Mouse (Mus musculus) yolk sac, embryonic 10.5 days (tissue): ENCODE measurements at regions not wholly inside any gene's neighbourhood (a gene's known extent, or its start where the extent isn't known, plus 50 kb on each side); places are given as distances from the start of the nearest gene placed in this dataset.

Source experiments
- DNase-seq: peaks from one replicate; pipeline ENCODE4 v3.0.0-alpha.2; 2017; ENCODE audit warnings: low spot score

- DNase-seq = no peak
Measured at GRCm38 (mm10) chr12:110387567-110387966, 59.4 kb upstream of the Ppp2r5c start.

GRCm38 (mm10) chr12:110389439-110389838 is 57.5 kb upstream of the Ppp2r5c start:
- no peak for DNase-seq

- no peak for DNase-seq
Measured at GRCm38 (mm10) chr12:110391464-110391863, 55.5 kb upstream of the Ppp2r5c start.

GRCm38 (mm10) chr12:110393555-110393954 is 53.4 kb upstream of the Ppp2r5c start:
- no peak for DNase-seq
